Comparison of ENCODE assay signal across 15 mouse cellular contexts in the genomic region with DNA sequence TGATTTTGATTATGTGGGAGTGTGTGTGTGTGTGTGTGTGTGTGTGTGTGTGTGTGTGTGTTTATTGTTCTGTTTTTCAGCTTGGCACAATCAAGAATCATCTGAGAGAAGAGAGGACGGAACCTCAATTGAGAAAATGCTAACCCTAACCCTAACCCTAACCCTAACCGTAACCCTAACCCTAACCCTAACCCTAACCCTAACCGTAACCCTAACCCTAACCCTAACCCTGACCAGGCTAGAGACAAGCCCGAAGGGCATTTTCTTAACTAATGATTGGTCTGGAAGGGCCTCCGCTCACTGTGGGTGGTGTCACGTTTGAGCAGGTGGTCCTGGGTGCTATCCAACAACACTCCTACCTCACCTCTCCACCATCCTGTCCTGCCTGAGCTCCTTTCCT.
DNase-seq lines count a peak whose midpoint lies in the region; ATAC-seq and TF ChIP-seq lines count a peak whose summit lies in the region.
"Had no signal": no experiment of that assay in that cellular context is flagged by ENCODE, and none has a peak within 500 bp of the region (broad histone marks: within the 10 kb centered on the region; RNA-seq: fewer than 3 reads in every experiment).

No protein-coding gene starts in this region.

- H3K9ac ChIP-seq in forebrain, embryonic 13.5 days = no peak overlapping the region
- H3K9ac ChIP-seq in kidney, embryonic 14.5 days (ENCODE audit: low read depth, low read length) = no peak overlapping the region
- H3K9ac ChIP-seq in neural tube, embryonic 13.5 days = no peak overlapping the region
- H3K9ac ChIP-seq: forebrain, embryonic 15.5 days; midbrain, embryonic 12.5 days had no signal

- no peak overlapping the region for H3K4me2 ChIP-seq in forebrain, embryonic 13.5 days
- no peak overlapping the region for H3K4me2 ChIP-seq in kidney, embryonic 14.5 days (replicated peaks; ENCODE audit: low read depth, low read length)
- no peak overlapping the region for H3K4me2 ChIP-seq in neural tube, embryonic 13.5 days
- H3K4me2 ChIP-seq: forebrain, embryonic 15.5 days; midbrain, embryonic 12.5 days had no signal

- H3K27me3 ChIP-seq in forebrain, embryonic 10.5 days (ENCODE audit: poor library complexity, severe bottlenecking) = peaks cover 17% of the 10 kb centered on the region
- peaks cover 5% of the 10 kb centered on the region; the same call in 1 of the 2 replicates for H3K27me3 ChIP-seq in forebrain, embryonic 13.5 days
- H3K27me3 ChIP-seq in kidney, embryonic 14.5 days (ENCODE audit: control insufficient read depth, insufficient read depth, low read length) = no peaks in the 10 kb centered on the region
- no peaks in the 10 kb centered on the region for H3K27me3 ChIP-seq in kidney, adult 2 months (replicated peaks; ENCODE audit: control insufficient read depth, insufficient read depth, low read length)
- H3K27me3 ChIP-seq in neural tube, embryonic 13.5 days = no peaks in the 10 kb centered on the region
- H3K27me3 ChIP-seq: forebrain, embryonic 15.5 days had no signal

- H3K27ac ChIP-seq in forebrain, embryonic 10.5 days = no peak overlapping the region
- H3K27ac ChIP-seq in forebrain, embryonic 13.5 days = no peak overlapping the region
- no peak overlapping the region for H3K27ac ChIP-seq in kidney, embryonic 14.5 days (ENCODE audit: low read depth, low read length)
- no peak overlapping the region for H3K27ac ChIP-seq in kidney, adult 2 months (ENCODE audit: insufficient read depth, low read depth, low read length)
- H3K27ac ChIP-seq in neural tube, embryonic 13.5 days (replicated peaks) = no peak overlapping the region
- H3K27ac ChIP-seq: forebrain, embryonic 15.5 days; midbrain, embryonic 12.5 days had no signal

- no peak for TF ChIP-seq CTCF in kidney, adult 2 months (conservative IDR thresholded peaks at IDR 0.05; ENCODE audit: insufficient read depth, insufficient read length, low read depth, low read length)

- H3K4me1 ChIP-seq in forebrain, embryonic 10.5 days = peaks cover 47% of the 10 kb centered on the region
- H3K4me1 ChIP-seq in forebrain, embryonic 13.5 days = peaks cover 32% of the 10 kb centered on the region
- peaks cover 13% of the 10 kb centered on the region for H3K4me1 ChIP-seq in kidney, embryonic 14.5 days (ENCODE audit: control insufficient read depth, insufficient read depth, low read length)
- H3K4me1 ChIP-seq in kidney, adult 2 months (ENCODE audit: control insufficient read depth, insufficient read depth, low read length) = no peaks in the 10 kb centered on the region
- H3K4me1 ChIP-seq in neural tube, embryonic 13.5 days (replicated peaks) = peaks cover 43% of the 10 kb centered on the region

- ATAC-seq in forebrain, embryonic 13.5 days = no peak
- 0 out of 2 replicates have a peak, but pooled peaks have one; percentile 62 for ATAC-seq in kidney, embryonic 14.5 days (ENCODE audit: low FRiP score, low TSS enrichment)
- 0 out of 2 replicates have a peak, but pooled peaks have one; percentile 40 for ATAC-seq in neural tube, embryonic 13.5 days (ENCODE audit: low read depth)
- peak; percentile 64 for ATAC-seq in neutrophil, adult 5-6 weeks (ENCODE audit: extremely low read depth, insufficient number of reproducible peaks, low FRiP score, poor library complexity, severe bottlenecking)
- ATAC-seq: forebrain, embryonic 15.5 days had no signal

- no peaks in the 10 kb centered on the region for H3K9me3 ChIP-seq in forebrain, embryonic 10.5 days
- no peaks in the 10 kb centered on the region for H3K9me3 ChIP-seq in forebrain, embryonic 13.5 days (replicated peaks)
- no peaks in the 10 kb centered on the region; the same call in 1 of the 2 replicates for H3K9me3 ChIP-seq in kidney, embryonic 14.5 days (ENCODE audit: control insufficient read depth, low read length)
- H3K9me3 ChIP-seq in neural tube, embryonic 13.5 days = 0 out of 2 replicates have a peak, but pooled peaks cover 5% of the 10 kb centered on the region
- H3K9me3 ChIP-seq: forebrain, embryonic 15.5 days; midbrain, embryonic 12.5 days had no signal

- peak; percentile 11 for DNase-seq in forebrain, embryonic 10.5 days (ENCODE audit: extremely low spot score, low spot score)
- DNase-seq in kidney, adult 2 months = no peak
- no peak for DNase-seq in neural tube, embryonic 10.5 days (ENCODE audit: extremely low spot score, low spot score)
- DNase-seq in retina, embryonic 14.5 days (ENCODE audit: low spot score) = no peak
- DNase-seq: cerebellum, adult 2 months; layer of hippocampus, postnatal 36 days; left cerebral cortex, postnatal 4 days; lung, postnatal 36 days; thymus, adult 2 months had no signal

- no peak overlapping the region for H3K4me3 ChIP-seq in forebrain, embryonic 10.5 days
- no peak overlapping the region for H3K4me3 ChIP-seq in forebrain, embryonic 13.5 days
- H3K4me3 ChIP-seq in kidney, embryonic 14.5 days (ENCODE audit: low read length) = no peak overlapping the region
- H3K4me3 ChIP-seq in kidney, adult 2 months (ENCODE audit: insufficient read depth, low read depth, low read length) = no peak overlapping the region
- no peak overlapping the region for H3K4me3 ChIP-seq in neural tube, embryonic 13.5 days
- H3K4me3 ChIP-seq: forebrain, embryonic 15.5 days; midbrain, embryonic 12.5 days had no signal

- WGBS in forebrain, embryonic 10.5 days = 72% methylated on average over 6 of the region's 6 CpGs
- WGBS in forebrain, embryonic 13.5 days = 95% methylated on average over 6 of the region's 6 CpGs
- WGBS in kidney, embryonic 14.5 days = 80% methylated on average over 6 of the region's 6 CpGs
- WGBS in kidney, adult 2 months = 91% methylated on average over 6 of the region's 6 CpGs
- 93% methylated on average over 6 of the region's 6 CpGs for WGBS in neural tube, embryonic 13.5 days

- H3K36me3 ChIP-seq in forebrain, embryonic 10.5 days (replicated peaks) = no peaks in the 10 kb centered on the region
- no peaks in the 10 kb centered on the region for H3K36me3 ChIP-seq in forebrain, embryonic 13.5 days (ENCODE audit: poor library complexity, severe bottlenecking)
- no peaks in the 10 kb centered on the region for H3K36me3 ChIP-seq in kidney, embryonic 14.5 days (ENCODE audit: control insufficient read depth, insufficient read depth, low read length)
- no peaks in the 10 kb centered on the region for H3K36me3 ChIP-seq in kidney, adult 2 months (ENCODE audit: control insufficient read depth, insufficient read depth, low read length)
- H3K36me3 ChIP-seq in neural tube, embryonic 13.5 days = no peaks in the 10 kb centered on the region
- H3K36me3 ChIP-seq: forebrain, embryonic 15.5 days; midbrain, embryonic 12.5 days had no signal

- no peak for TF ChIP-seq POLR2A in kidney, adult 2 months (IDR thresholded peaks at IDR 0.05; ENCODE audit: low read depth, low read length)
